In the genomic region with DNA sequence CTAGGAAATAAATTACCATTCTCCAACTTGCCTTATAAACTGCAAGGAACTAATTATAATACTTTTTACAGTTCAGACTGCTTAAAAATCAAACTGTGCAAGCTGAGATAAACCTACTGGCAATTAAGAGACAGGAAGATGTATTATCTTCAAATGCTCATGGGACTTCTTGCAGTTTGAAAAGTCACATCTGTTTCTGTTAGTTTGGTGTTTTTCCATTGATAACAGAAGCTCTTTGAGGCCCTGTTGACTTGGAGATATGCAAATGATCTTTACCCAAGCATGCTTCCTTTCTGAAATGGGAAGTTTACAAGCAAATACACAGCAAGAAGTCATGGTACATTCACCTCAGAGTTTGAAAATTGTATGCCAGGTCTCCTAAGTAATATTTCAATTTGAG, we compare ENCODE assay signal across 33 mouse cellular contexts.
DNase-seq lines count a peak whose midpoint lies in the region; ATAC-seq lines count a peak whose summit lies in the region.
"Had no signal": no experiment of that assay in that cellular context is flagged by ENCODE, and none has a peak within 500 bp of the region (broad histone marks: within the 10 kb centered on the region; RNA-seq: fewer than 3 reads in every experiment).

No protein-coding gene starts in this region.

- no peak overlapping the region for H3K4me3 ChIP-seq in liver, embryonic 16.5 days (ENCODE audit: low read depth, low read length)
- H3K4me3 ChIP-seq: embryonic facial prominence, embryonic 13.5 days; forebrain, embryonic 10.5 days; forebrain, embryonic 15.5 days; hindbrain, embryonic 12.5 days; limb, embryonic 10.5 days; limb, embryonic 15.5 days; lung, embryonic 15.5 days; midbrain, embryonic 12.5 days; neural tube, embryonic 13.5 days had no signal

- no peaks in the 10 kb centered on the region for H3K4me1 ChIP-seq in liver, embryonic 16.5 days (ENCODE audit: control insufficient read depth, low read depth, low read length)
- H3K4me1 ChIP-seq: embryonic facial prominence, embryonic 13.5 days; forebrain, embryonic 10.5 days; forebrain, embryonic 15.5 days; hindbrain, embryonic 12.5 days; limb, embryonic 10.5 days; limb, embryonic 15.5 days; lung, embryonic 15.5 days; midbrain, embryonic 12.5 days; neural tube, embryonic 13.5 days had no signal

- no peak overlapping the region for H3K4me2 ChIP-seq in liver, embryonic 16.5 days (ENCODE audit: low read depth, low read length)
- H3K4me2 ChIP-seq: embryonic facial prominence, embryonic 13.5 days; forebrain, embryonic 15.5 days; heart, embryonic 11.5 days; hindbrain, embryonic 12.5 days; limb, embryonic 15.5 days; lung, embryonic 15.5 days; midbrain, embryonic 12.5 days; neural tube, embryonic 13.5 days had no signal

- DNase-seq in spleen, postnatal 36 days (ENCODE audit: low spot score in 2 of 2), result peak; percentile 2 to 33
- no peak for DNase-seq in spleen, postnatal 4 days (ENCODE audit: low spot score in 2 of 2)
- peak; percentile 2 for DNase-seq in c-Kit-positive CD71-positive TER-119-positive erythroid progenitor cells, embryonic 14.5 days (ENCODE audit: low spot score)
- peak; percentile 73 for DNase-seq in splenic B cell, adult 2 months (ENCODE audit: low read depth, low spot score)
- DNase-seq in kidney, adult 11 months, result no peak
- DNase-seq in frontal cortex, postnatal 36 days (ENCODE audit: low spot score in 2 of 2), result no peak
- no peak for DNase-seq in layer of hippocampus, adult 9-10 months (ENCODE audit: low spot score)
- DNase-seq: adrenal gland, postnatal 10 days; cerebellum, adult 11-12 months; cerebellum, adult 9-11 months; gastrocnemius, postnatal 25 days; heart, adult 18-20 months; heart, postnatal 36 days; kidney, postnatal 25 days; layer of hippocampus, postnatal 36 days; retina, postnatal 1 day; right cerebral cortex, postnatal 25 days; thymus, adult 2 months; thymus, postnatal 36 days had no signal

- H3K27ac ChIP-seq in liver, embryonic 16.5 days (ENCODE audit: low read length), result no peak overlapping the region
- H3K27ac ChIP-seq: embryonic facial prominence, embryonic 13.5 days; forebrain, embryonic 10.5 days; forebrain, embryonic 15.5 days; hindbrain, embryonic 12.5 days; limb, embryonic 10.5 days; limb, embryonic 15.5 days; lung, embryonic 15.5 days; midbrain, embryonic 12.5 days; neural tube, embryonic 13.5 days had no signal

- no peaks in the 10 kb centered on the region for H3K9me3 ChIP-seq in liver, embryonic 16.5 days (replicated peaks; ENCODE audit: control insufficient read depth, low read length)
- H3K9me3 ChIP-seq: embryonic facial prominence, embryonic 13.5 days; forebrain, embryonic 10.5 days; forebrain, embryonic 15.5 days; hindbrain, embryonic 12.5 days; limb, embryonic 10.5 days; limb, embryonic 15.5 days; lung, embryonic 15.5 days; midbrain, embryonic 12.5 days; neural tube, embryonic 13.5 days had no signal

- no peaks in the 10 kb centered on the region for H3K36me3 ChIP-seq in liver, embryonic 16.5 days (ENCODE audit: control insufficient read depth, insufficient read depth)
- no peaks in the 10 kb centered on the region for H3K36me3 ChIP-seq in splenic B cell, adult 2 months (ENCODE audit: control insufficient read depth, insufficient read depth, low read length, poor library complexity, severe bottlenecking)
- H3K36me3 ChIP-seq: embryonic facial prominence, embryonic 13.5 days; forebrain, embryonic 10.5 days; forebrain, embryonic 15.5 days; hindbrain, embryonic 12.5 days; limb, embryonic 10.5 days; limb, embryonic 15.5 days; lung, embryonic 15.5 days; midbrain, embryonic 12.5 days; neural tube, embryonic 13.5 days had no signal

- H3K27me3 ChIP-seq in liver, embryonic 16.5 days (ENCODE audit: control insufficient read depth, insufficient read depth, low read depth, low read length), result no peaks in the 10 kb centered on the region
- H3K27me3 ChIP-seq in splenic B cell, adult 2 months (ENCODE audit: control insufficient read depth, insufficient read depth, low read length, poor library complexity, severe bottlenecking), result no peaks in the 10 kb centered on the region
- H3K27me3 ChIP-seq: embryonic facial prominence, embryonic 13.5 days; forebrain, embryonic 15.5 days; hindbrain, embryonic 12.5 days; limb, embryonic 15.5 days; lung, embryonic 15.5 days; midbrain, embryonic 12.5 days; neural tube, embryonic 13.5 days had no signal

- no peak overlapping the region for H3K9ac ChIP-seq in liver, embryonic 16.5 days (ENCODE audit: low read depth, low read length)
- H3K9ac ChIP-seq: embryonic facial prominence, embryonic 13.5 days; forebrain, embryonic 15.5 days; hindbrain, embryonic 12.5 days; limb, embryonic 15.5 days; lung, embryonic 15.5 days; midbrain, embryonic 12.5 days; neural tube, embryonic 13.5 days had no signal

- ATAC-seq in liver, embryonic 16.5 days (ENCODE audit: low read depth), result peak; percentile 21; the same call in 1 of the 2 replicates
- ATAC-seq: CD4-positive, CD25-positive, alpha-beta regulatory T cell, adult 4 months; forebrain, embryonic 15.5 days; intestine, postnatal 0 days; Patski had no signal

Comparison
In these comparisons a context has a peak if more than half of its experiments do, and no peak if none do; other contexts are left out.
1. DNase-seq: peak in spleen, postnatal 36 days (2 of 2), c-Kit-positive CD71-positive TER-119-positive erythroid progenitor cells, embryonic 14.5 days (single experiment) and splenic B cell, adult 2 months (single experiment); none in spleen, postnatal 4 days (0 of 2), kidney, adult 11 months (single experiment), frontal cortex, postnatal 36 days (0 of 2) and layer of hippocampus, adult 9-10 months (single experiment).